Mouse (Mus musculus) ovary, adult 18-20 months (tissue): ENCODE results near the gene Igf2r.
"Not testable (repeated sequence)": the region's sequence is repeated elsewhere in the genome, so short reads cannot be mapped to it uniquely, and the experiment has no call there.

Experiments
- DNase-seq: peaks from one replicate; pipeline ENCODE4 v3.0.0; 2022; ENCODE audit warnings: low spot score, mixed read lengths

Igf2r gene

GRCm38 (mm10) chr17:12715032-12715431 lies 54.4 kb downstream of the Igf2r start:
- DNase-seq: no peak

GRCm38 (mm10) chr17:12714080-12714561 lies 55.3 kb downstream of the Igf2r start:
- no peak for DNase-seq

GRCm38 (mm10) chr17:12712993-12713392 lies 56.5 kb downstream of the Igf2r start:
- no peak for DNase-seq

- DNase-seq: no peak
Measured at GRCm38 (mm10) chr17:12712191-12712590, 57.3 kb downstream of the Igf2r start.

GRCm38 (mm10) chr17:12710976-12711375 lies 58.5 kb downstream of the Igf2r start:
- DNase-seq: no peak

GRCm38 (mm10) chr17:12710050-12710780 lies 59.2 kb downstream of the Igf2r start:
- no peak for DNase-seq

- DNase-seq: no peak
Measured at GRCm38 (mm10) chr17:12708398-12708797, 61.1 kb downstream of the Igf2r start.

- DNase-seq: no peak
Measured at GRCm38 (mm10) chr17:12706590-12707049, 62.8 kb downstream of the Igf2r start.

- no peak for DNase-seq
Measured at GRCm38 (mm10) chr17:12702901-12703300, 66.6 kb downstream of the Igf2r start.

- DNase-seq: no peak
Measured at GRCm38 (mm10) chr17:12700373-12700772, 69.1 kb downstream of the Igf2r start.

- no peak for DNase-seq
Measured at GRCm38 (mm10) chr17:12691899-12692298, 77.6 kb downstream of the Igf2r start.

- DNase-seq: no peak
Measured at GRCm38 (mm10) chr17:12689537-12689936, 79.9 kb downstream of the Igf2r start.

- DNase-seq: no peak
Measured at GRCm38 (mm10) chr17:12688427-12689110, 80.9 kb downstream of the Igf2r start.

GRCm38 (mm10) chr17:12684928-12685624 lies 84.4 kb downstream of the Igf2r start:
- no peak for DNase-seq

GRCm38 (mm10) chr17:12684412-12684811 lies 85.1 kb downstream of the Igf2r start:
- no peak for DNase-seq

GRCm38 (mm10) chr17:12683582-12683981 lies 85.9 kb downstream of the Igf2r start:
- DNase-seq: no peak

GRCm38 (mm10) chr17:12678261-12678660 lies 91.2 kb downstream of the Igf2r start:
- no peak for DNase-seq

- DNase-seq: no peak
Measured at GRCm38 (mm10) chr17:12677139-12677538, 92.3 kb downstream of the Igf2r start.

GRCm38 (mm10) chr17:12675646-12676045 lies 93.8 kb downstream of the Igf2r start, which contains the start of gene Slc22a1:
TSS of gene Slc22a1 (minus strand) at chr17:12675829.
- no peak for DNase-seq

GRCm38 (mm10) chr17:12674980-12675379 lies 94.5 kb downstream of the Igf2r start:
- not testable (repeated sequence) for DNase-seq

GRCm38 (mm10) chr17:12673871-12674270 lies 95.6 kb downstream of the Igf2r start:
- DNase-seq: no peak

GRCm38 (mm10) chr17:12672285-12672790 lies 97.1 kb downstream of the Igf2r start:
- DNase-seq: no peak
